Mouse (Mus musculus) limb, embryonic 14.5 days (tissue): ENCODE measurements at regions not wholly inside any gene's neighbourhood (a gene's known extent, or its start where the extent isn't known, plus 50 kb on each side); places are given as distances from the start of the nearest gene placed in this dataset.

Experiments used
- ATAC-seq: fragments of 200-750 bp; cut with Nextera tagmentation; 2 replicates; pipeline ENCODE4 v1.8.0; 2017; ENCODE audit warnings: low read depth, moderate number of reproducible peaks, moderate TSS enrichment; ENCODE audit not compliant: low FRiP score
- DNase-seq: peaks from one replicate; pipeline ENCODE4 v3.0.0-alpha.2; 2015; ENCODE audit warnings: low spot score
- H3K27ac ChIP-seq: fragments of 300-500 bp; sonication (generic); replicated peaks from 2 replicates; pipeline ENCODE4 v1.5.1; 2014; ENCODE audit warnings: low read depth, mild to moderate bottlenecking, low read length, moderate library complexity, mixed read lengths
- H3K27me3 ChIP-seq: fragments of 300-500 bp; sonication (generic); 2 replicates; pipeline ENCODE4 v1.6.1; 2014; ENCODE audit warnings: low read length, mixed read lengths; ENCODE audit not compliant: control insufficient read depth, insufficient read depth
- H3K36me3 ChIP-seq: fragments of 300-500 bp; sonication (generic); 2 replicates; pipeline ENCODE4 v1.6.1; 2014; ENCODE audit warnings: mild to moderate bottlenecking, low read length, moderate library complexity, mixed read lengths; ENCODE audit not compliant: control insufficient read depth, insufficient read depth
- H3K4me1 ChIP-seq: fragments of 300-500 bp; sonication (generic); 2 replicates; pipeline ENCODE4 v1.6.1; 2014; ENCODE audit warnings: antibody characterized with exemption, low read length, mixed read lengths; ENCODE audit not compliant: control insufficient read depth, insufficient read depth
- H3K4me2 ChIP-seq: fragments of 300-500 bp; sonication (generic); replicated peaks from 2 replicates; pipeline ENCODE4 v1.6.1; 2014; ENCODE audit warnings: low read depth, mild to moderate bottlenecking, low read length, moderate library complexity; ENCODE audit not compliant: severe bottlenecking
- H3K4me3 ChIP-seq: fragments of 300-500 bp; sonication (generic); replicated peaks from 2 replicates; pipeline ENCODE4 v1.5.1; 2014; ENCODE audit warnings: low read length
- H3K9ac ChIP-seq: fragments of 300-500 bp; sonication (generic); 2 replicates; pipeline ENCODE4 v1.6.1; 2014; ENCODE audit warnings: mild to moderate bottlenecking, low read depth, low read length, moderate library complexity; ENCODE audit not compliant: severe bottlenecking
- H3K9me3 ChIP-seq: fragments of 300-500 bp; sonication (generic); 2 replicates; pipeline ENCODE4 v1.6.1; 2016; ENCODE audit warnings: low read length; ENCODE audit not compliant: control insufficient read depth
- POLR2A ChIP-seq: fragments of 200-500 bp; IDR thresholded peaks from 2 replicates; pipeline ENCODE4 v1.8.0; 2012; ENCODE audit warnings: inconsistent platforms, mild to moderate bottlenecking, moderate library complexity, borderline replicate concordance; ENCODE audit not compliant: insufficient read depth, insufficient read length; ENCODE audit errors: extremely low read depth
- WGBS: fragments of 180-500 bp; shearing (Covaris S2); extraction: QIAGEN DNeasy Blood & Tissue Kit; methylation state at CpG from one replicate; pipeline ENCODE4 v1.1.7; 2014; 5-methylcytosine and 5-hydroxymethylcytosine counted together

- 58% methylated on average over 1 of the region's 1 CpGs for WGBS
These were observed 467.1 kb downstream of the Adcyap1 start for GRCm38 (mm10) chr17:93665889-93666288.

GRCm38 (mm10) chr17:93676366-93676962 lies 477.6 kb downstream of the Adcyap1 start:
- Histone ChIP-seq H3K4me2 (no peak overlapping the region), H3K36me3 (no peaks in the 10 kb centered on the region), H3K27ac (no peak overlapping the region), H3K9me3 (no peaks in the 10 kb centered on the region), H3K9ac (no peak overlapping the region), H3K4me3 (no peak overlapping the region), H3K4me1 (no peaks in the 10 kb centered on the region), H3K27me3 (no peaks in the 10 kb centered on the region)
- no peak for DNase-seq
- no peak for TF ChIP-seq POLR2A
- no peak for ATAC-seq
- 25% methylated on average over 5 of the region's 5 CpGs for WGBS

More at GRCm38 (mm10) chr17:93665889-93666288, 467.1 kb downstream of the Adcyap1 start:
- Histone ChIP-seq H3K36me3 (no peaks in the 10 kb centered on the region), H3K27me3 (no peaks in the 10 kb centered on the region), H3K4me3 (no peak overlapping the region), H3K27ac (no peak overlapping the region), H3K9me3 (no peaks in the 10 kb centered on the region), H3K4me2 (no peak overlapping the region), H3K4me1 (no peaks in the 10 kb centered on the region), H3K9ac (no peak overlapping the region)
- ATAC-seq: no peak
- TF ChIP-seq POLR2A: no peak
- DNase-seq: no peak

GRCm38 (mm10) chr17:93700685-93701084 lies 501.9 kb downstream of the Adcyap1 start:
- Histone ChIP-seq H3K4me2 (no peak overlapping the region), H3K9ac (no peak overlapping the region), H3K4me3 (no peak overlapping the region), H3K27ac (no peak overlapping the region), H3K4me1 (no peaks in the 10 kb centered on the region), H3K36me3 (no peaks in the 10 kb centered on the region), H3K9me3 (no peaks in the 10 kb centered on the region), H3K27me3 (no peaks in the 10 kb centered on the region)
- no peak for ATAC-seq
- no peak for DNase-seq
- no peak for TF ChIP-seq POLR2A

GRCm38 (mm10) chr17:93717623-93718022 lies 518.8 kb downstream of the Adcyap1 start:
- H3K4me3 ChIP-seq: no peak overlapping the region
- ATAC-seq (no peak), DNase-seq (no peak)
- 90% methylated on average over 2 of the region's 2 CpGs for WGBS
- H3K4me2 ChIP-seq: no peak overlapping the region
- no peaks in the 10 kb centered on the region for H3K4me1 ChIP-seq
- H3K27ac ChIP-seq: no peak overlapping the region
- no peak for TF ChIP-seq POLR2A
- H3K27me3 ChIP-seq: no peaks in the 10 kb centered on the region
- H3K9ac ChIP-seq: no peak overlapping the region
- no peaks in the 10 kb centered on the region for H3K36me3 ChIP-seq
- H3K9me3 ChIP-seq: no peaks in the 10 kb centered on the region

GRCm38 (mm10) chr17:93741341-93741740 lies 542.5 kb downstream of the Adcyap1 start:
- TF ChIP-seq POLR2A: no peak
- no peak overlapping the region for H3K4me3 ChIP-seq
- no peaks in the 10 kb centered on the region for H3K4me1 ChIP-seq
- ATAC-seq (no peak), DNase-seq (no peak)
- no peak overlapping the region for H3K27ac ChIP-seq
- no peak overlapping the region for H3K4me2 ChIP-seq
- no peaks in the 10 kb centered on the region for H3K27me3 ChIP-seq
- H3K36me3 ChIP-seq: no peaks in the 10 kb centered on the region
- H3K9me3 ChIP-seq: no peaks in the 10 kb centered on the region
- H3K9ac ChIP-seq: no peak overlapping the region

- Histone ChIP-seq H3K36me3 (no peaks in the 10 kb centered on the region), H3K4me2 (no peak overlapping the region), H3K9me3 (no peaks in the 10 kb centered on the region), H3K27ac (no peak overlapping the region), H3K9ac (no peak overlapping the region), H3K27me3 (no peaks in the 10 kb centered on the region), H3K4me1 (no peaks in the 10 kb centered on the region), H3K4me3 (no peak overlapping the region)
- ATAC-seq: no peak
- DNase-seq: peak; percentile 73
- no peak for TF ChIP-seq POLR2A
- 3% methylated on average over 1 of the region's 1 CpGs for WGBS
These were observed 563.5 kb downstream of the Adcyap1 start for GRCm38 (mm10) chr17:93762349-93762748.
